Mouse (Mus musculus) spleen, adult 2 months (tissue): Measurements from ENCODE around the gene Gabarap. TPM values are rescaled to one million over a fixed set of nuclear protein-coding genes. Genes with fewer than 3 reads are reported as not detected.

Experiments used
- DNase-seq, 2 experiments: peaks; one replicate each; pipeline versions ENCODE4 v3.0.0 to v3.0.0-alpha.2; 2012 to 2021; ENCODE audit warnings: low spot score in 2 of 2, low read depth in 1 of 2
- H3K27ac ChIP-seq: fragments of 200-500 bp; 2 replicates; pipeline ENCODE4 v1.5.1; 2012; ENCODE audit warnings: low read length, inconsistent platforms; ENCODE audit not compliant: insufficient read depth
- H3K27me3 ChIP-seq: fragments of 200-500 bp; 2 replicates; pipeline ENCODE4 v1.6.1; 2012; ENCODE audit warnings: mild to moderate bottlenecking, moderate library complexity, low read length, inconsistent platforms; ENCODE audit not compliant: control insufficient read depth, insufficient read depth
- H3K36me3 ChIP-seq: fragments of 200-500 bp; 2 replicates; pipeline ENCODE4 v1.6.1; 2012; ENCODE audit warnings: mild to moderate bottlenecking, low read length, inconsistent platforms; ENCODE audit not compliant: control insufficient read depth, insufficient read depth
- H3K4me1 ChIP-seq: fragments of 200-500 bp; 2 replicates; pipeline ENCODE4 v1.6.1; 2011; ENCODE audit warnings: inconsistent platforms; ENCODE audit not compliant: control insufficient read depth, insufficient read depth, insufficient read length
- H3K4me3 ChIP-seq: fragments of 200-500 bp; 2 replicates; pipeline ENCODE4 v1.5.1; 2011; ENCODE audit warnings: mild to moderate bottlenecking, inconsistent platforms; ENCODE audit not compliant: insufficient read depth, insufficient read length; ENCODE audit errors: extremely low read depth
- CTCF ChIP-seq: fragments of 200-500 bp; IDR thresholded peaks from 2 replicates; pipeline ENCODE4 v1.5.1; 2011; ENCODE audit warnings: mild to moderate bottlenecking, inconsistent platforms; ENCODE audit not compliant: insufficient read depth, insufficient read length, insufficient replicate concordance; ENCODE audit errors: extremely low read depth
- POLR2A ChIP-seq: fragments of 200-500 bp; IDR thresholded peaks from 2 replicates; pipeline ENCODE4 v1.6.1; 2011; ENCODE audit warnings: low read depth, low read length, inconsistent platforms
- WGBS: fragments of 180-500 bp; shearing (Covaris S2); methylation state at CpG from one replicate; pipeline ENCODE4 v1.1.7; 2018; 5-methylcytosine and 5-hydroxymethylcytosine counted together
- polyA plus RNA-seq: library from polyadenylated mRNA; depleted of rRNA; stranded (reverse); fragments of >200 nt; gene quantifications from 2 replicates; pipeline ENCODE4 v1.2.3, GENCODE M21; 2012

Gene Gabarap
- polyA plus RNA-seq, 1 experiment: 251 TPM

GRCm38 (mm10) chr11:70027397-70027796, 36.5 kb downstream of the Gabarap start:
- Histone ChIP-seq H3K27me3 (no peaks in the 10 kb centered on the region), H3K27ac (no peak overlapping the region), H3K4me1 (peaks cover 17% of the 10 kb centered on the region; the same call in 1 of the 2 replicates), H3K36me3 (no peaks in the 10 kb centered on the region), H3K4me3 (no peak overlapping the region)
- TF ChIP-seq CTCF: no peak
- no peak for DNase-seq
- WGBS: 80% methylated on average over 9 of the region's 9 CpGs

DNA sequence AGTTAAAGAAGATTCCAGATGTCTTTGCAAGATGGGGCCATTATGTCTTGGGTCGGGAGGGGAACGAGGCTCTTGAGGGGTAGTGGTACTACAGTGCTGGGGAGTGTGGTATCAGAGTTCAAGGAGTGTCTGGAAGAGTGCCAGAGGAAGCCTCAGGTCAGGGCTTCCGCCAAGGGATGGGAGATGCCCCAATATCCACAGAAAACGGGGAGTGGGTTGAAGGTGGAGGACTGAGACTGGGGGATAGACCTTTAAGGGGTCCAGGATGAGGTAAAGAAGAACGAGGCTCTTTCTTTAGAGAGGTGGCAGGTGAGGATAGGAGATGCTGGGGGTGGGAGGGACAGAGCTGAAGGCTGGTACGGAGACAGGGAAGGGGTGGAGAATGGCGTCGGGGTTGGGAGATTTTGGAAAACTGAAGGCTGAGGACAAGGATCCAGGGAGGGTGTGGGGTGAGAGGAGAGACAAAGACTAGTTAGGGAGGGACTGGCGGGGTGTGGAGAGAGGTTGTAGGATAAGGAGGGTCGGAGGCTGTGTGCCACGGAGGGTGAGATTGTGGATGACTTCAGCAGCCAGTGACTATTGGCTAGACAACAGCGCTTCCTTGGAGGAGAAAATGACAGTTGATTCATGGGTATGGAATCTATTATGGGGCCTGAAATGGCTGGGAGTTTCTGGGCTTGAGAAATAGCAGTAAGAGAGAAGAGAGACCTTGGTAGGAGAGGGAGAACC, 37.6 kb downstream of the Gabarap start:
- H3K36me3 ChIP-seq: no peaks in the 10 kb centered on the region
- H3K27ac ChIP-seq: no peak overlapping the region; the same call in 1 of the 2 replicates
- no peak overlapping the region for H3K4me3 ChIP-seq
- no peaks in the 10 kb centered on the region for H3K27me3 ChIP-seq
- WGBS: 50% methylated on average over 12 of the region's 12 CpGs
- no peak for DNase-seq
- TF ChIP-seq CTCF (no peak), POLR2A (no peak)
- H3K4me1 ChIP-seq: peaks cover 17% of the 10 kb centered on the region; the same call in 1 of the 2 replicates

DNA sequence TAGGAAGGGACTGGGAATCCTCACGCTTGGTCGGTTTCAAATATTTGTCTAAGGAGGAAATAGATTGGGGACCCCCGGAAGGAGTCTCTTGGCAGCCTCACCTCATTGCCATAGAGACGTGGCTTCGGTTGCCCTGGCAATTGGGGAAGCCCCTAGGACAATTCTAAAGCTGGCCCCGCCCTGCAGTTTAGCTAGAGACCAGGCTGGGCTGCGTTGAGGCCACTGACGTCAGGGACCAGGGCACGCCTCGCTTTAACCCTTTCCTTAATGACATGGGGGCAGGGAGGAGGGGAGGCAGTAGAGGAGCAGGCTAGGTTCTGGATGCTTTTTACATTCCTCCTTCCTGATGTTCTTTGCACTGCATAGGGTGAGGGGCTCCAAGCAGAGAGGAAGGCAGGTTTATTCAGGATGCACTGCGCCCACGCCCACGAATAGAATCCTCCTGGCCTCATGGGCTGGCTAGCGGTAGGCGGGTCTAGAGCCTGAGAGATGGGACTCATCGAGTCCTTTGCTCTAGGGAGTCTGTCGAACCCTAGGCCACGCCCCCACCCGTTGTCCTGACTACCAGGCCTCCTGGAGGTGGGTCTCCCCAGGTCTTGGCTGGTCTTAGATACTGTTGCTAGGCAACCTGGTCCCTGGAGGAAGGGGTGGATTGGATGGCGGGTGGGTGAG, 38.3 kb downstream of the Gabarap start:
- no peak for TF ChIP-seq POLR2A
- TF ChIP-seq CTCF: no peak
- Histone ChIP-seq H3K27me3 (no peaks in the 10 kb centered on the region), H3K4me1 (peaks cover 17% of the 10 kb centered on the region; the same call in 1 of the 2 replicates), H3K36me3 (no peaks in the 10 kb centered on the region), H3K27ac (peak overlapping the region; percentile 9), H3K4me3 (peak overlapping the region; percentile 8; the same call in 1 of the 2 replicates)
- WGBS: 12% methylated on average over 20 of the region's 20 CpGs
- DNase-seq: peak; percentile 76 to 79

GRCm38 (mm10) chr11:70029829-70030550, 39.0 kb downstream of the Gabarap start:
- Histone ChIP-seq H3K4me3 (peak overlapping the region; percentile 8; the same call in 1 of the 2 replicates), H3K27me3 (no peaks in the 10 kb centered on the region), H3K4me1 (peaks cover 17% of the 10 kb centered on the region; the same call in 1 of the 2 replicates), H3K36me3 (no peaks in the 10 kb centered on the region), H3K27ac (peak overlapping the region; percentile 18; the same call in 1 of the 2 replicates)
- TF ChIP-seq POLR2A (no peak), CTCF (no peak)
- no peak for DNase-seq
- WGBS: 47% methylated on average over 11 of the region's 11 CpGs

DNA sequence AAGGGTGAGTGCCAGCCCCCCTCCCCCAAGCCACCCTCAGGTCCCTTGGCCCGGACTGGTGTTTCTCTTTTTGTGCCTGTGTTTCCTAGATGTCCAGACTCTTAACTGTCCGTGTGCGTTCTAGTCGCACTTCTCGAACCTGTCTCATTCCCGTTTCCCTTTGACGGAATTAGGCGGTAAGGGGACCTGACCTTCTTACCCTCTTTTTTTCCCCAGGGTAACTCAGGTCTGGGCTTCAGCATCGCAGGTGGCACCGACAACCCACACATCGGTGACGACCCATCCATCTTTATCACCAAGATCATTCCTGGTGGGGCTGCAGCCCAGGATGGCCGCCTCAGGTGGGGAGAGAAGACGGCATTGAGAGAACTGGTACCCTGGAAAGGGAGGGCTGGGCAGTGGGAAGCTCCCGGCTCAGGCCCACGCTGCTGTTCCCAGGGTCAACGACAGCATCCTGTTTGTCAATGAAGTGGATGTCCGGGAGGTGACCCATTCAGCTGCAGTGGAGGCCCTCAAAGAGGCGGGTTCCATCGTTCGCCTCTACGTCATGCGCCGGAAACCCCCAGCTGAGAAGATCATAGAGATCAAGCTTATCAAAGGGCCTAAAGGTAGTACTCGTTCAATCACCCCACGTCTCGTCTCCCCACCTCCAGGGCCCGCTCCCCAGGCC, 39.8 kb downstream of the Gabarap start:
- no peak overlapping the region for H3K4me3 ChIP-seq
- H3K36me3 ChIP-seq: no peaks in the 10 kb centered on the region
- WGBS: 95% methylated on average over 28 of the region's 28 CpGs
- H3K27ac ChIP-seq: no peak overlapping the region
- TF ChIP-seq CTCF: no peak
- TF ChIP-seq POLR2A: no peak
- peaks cover 17% of the 10 kb centered on the region; the same call in 1 of the 2 replicates for H3K4me1 ChIP-seq
- no peak for DNase-seq
- H3K27me3 ChIP-seq: no peaks in the 10 kb centered on the region

DNA sequence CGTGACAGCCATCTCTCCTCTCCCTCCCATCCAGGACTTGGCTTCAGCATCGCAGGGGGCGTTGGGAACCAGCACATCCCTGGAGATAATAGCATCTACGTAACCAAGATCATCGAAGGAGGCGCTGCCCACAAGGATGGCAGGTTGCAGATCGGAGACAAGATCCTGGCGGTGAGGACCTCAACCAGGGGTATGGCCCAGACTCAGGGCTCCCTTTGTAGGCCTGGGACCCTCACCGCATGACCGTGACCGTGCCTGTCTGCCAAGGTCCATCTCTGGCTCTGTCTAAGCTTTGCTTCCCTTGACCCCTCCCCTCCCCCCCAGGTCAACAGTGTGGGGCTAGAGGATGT, 40.4 kb downstream of the Gabarap start:
- no peaks in the 10 kb centered on the region for H3K27me3 ChIP-seq
- WGBS: 96% methylated on average over 11 of the region's 11 CpGs
- TF ChIP-seq POLR2A (no peak), CTCF (no peak)
- no peak overlapping the region for H3K27ac ChIP-seq
- peaks cover 17% of the 10 kb centered on the region; the same call in 1 of the 2 replicates for H3K4me1 ChIP-seq
- DNase-seq: no peak
- H3K36me3 ChIP-seq: no peaks in the 10 kb centered on the region
- no peak overlapping the region for H3K4me3 ChIP-seq
